Mouse (Mus musculus) lung, postnatal 0 days (tissue): ENCODE data around the gene Defb11.

ENCODE experiments used
- CTCF ChIP-seq: IDR thresholded peaks from 2 replicates; pipeline ENCODE4 v1.5.1; 2016; ENCODE audit warnings: antibody characterized with exemption, mild to moderate bottlenecking
- EP300 ChIP-seq: IDR thresholded peaks from 2 replicates; pipeline ENCODE4 v1.6.1; 2016; ENCODE audit warnings: antibody characterized with exemption, mild to moderate bottlenecking, control low read depth

DNA sequence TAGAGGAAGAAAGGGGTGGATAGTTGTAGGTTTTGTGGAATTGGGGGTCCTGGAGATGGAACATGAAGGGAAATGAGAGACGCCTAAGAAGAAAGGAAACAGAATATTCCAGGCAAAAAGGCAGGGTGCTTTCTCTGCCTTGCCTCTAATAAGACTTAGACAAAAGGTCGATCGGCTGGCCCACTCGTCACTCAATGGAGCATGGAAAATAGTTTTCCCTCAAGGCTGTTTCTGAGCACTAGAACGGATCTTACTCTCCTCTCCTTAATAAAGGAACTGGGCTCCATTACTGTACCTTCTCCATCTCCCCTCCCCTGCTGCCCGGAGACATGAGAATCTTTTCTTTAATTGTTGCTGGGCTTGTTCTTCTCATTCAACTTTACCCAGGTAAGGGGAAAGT lies 40.2 kb upstream of the Defb11 start, which contains the start of gene Defb13:
- TF ChIP-seq CTCF (no peak), EP300 (no peak)
